Mouse (Mus musculus): ENCODE measurements at regions not wholly inside any gene's neighbourhood (a gene's known extent, or its start where the extent isn't known, plus 50 kb on each side); places are given as distances from the start of the nearest gene placed in this dataset.

- WGBS (ENCODE audit: insufficient replicate concordance) = 84% methylated on average over 12 of the region's 12 CpGs
- Histone ChIP-seq H3K4me1 (ENCODE audit: control insufficient read depth, insufficient read depth, low read length) (no peaks in the 10 kb centered on the region), H3K4me3 (ENCODE audit: low read depth, low read length) (no peak overlapping the region), H3K36me3 (ENCODE audit: control insufficient read depth, insufficient read depth, low read length) (no peaks in the 10 kb centered on the region), H3K9me3 (replicated peaks; ENCODE audit: control insufficient read depth, low read length) (no peaks in the 10 kb centered on the region), H3K4me2 (no peak overlapping the region), H3K27me3 (ENCODE audit: control insufficient read depth, insufficient read depth, low read length) (no peaks in the 10 kb centered on the region), H3K9ac (ENCODE audit: low read depth, low read length) (no peak overlapping the region), H3K27ac (ENCODE audit: low read depth, low read length) (no peak overlapping the region)
- no peak for ATAC-seq (replicated peaks; ENCODE audit: insufficient number of reproducible peaks, low FRiP score, low TSS enrichment)
Observed at GRCm38 (mm10) chr8:34696365-34696764, 584.8 kb upstream of the Gm10131 start.

GRCm38 (mm10) chr8:34692606-34693005, 581.1 kb upstream of the Gm10131 start:
- H3K36me3 ChIP-seq (ENCODE audit: control insufficient read depth, insufficient read depth, low read length) = no peaks in the 10 kb centered on the region
- H3K4me3 ChIP-seq (ENCODE audit: low read depth, low read length) = no peak overlapping the region
- peaks cover 5% of the 10 kb centered on the region; the same call in 1 of the 2 replicates for H3K27me3 ChIP-seq (ENCODE audit: control insufficient read depth, insufficient read depth, low read length)
- H3K9me3 ChIP-seq (replicated peaks; ENCODE audit: control insufficient read depth, low read length) = no peaks in the 10 kb centered on the region
- 51% methylated on average over 13 of the region's 13 CpGs for WGBS (ENCODE audit: insufficient replicate concordance)
- no peak overlapping the region for H3K9ac ChIP-seq (ENCODE audit: low read depth, low read length)
- H3K27ac ChIP-seq (ENCODE audit: low read depth, low read length) = no peak overlapping the region
- H3K4me2 ChIP-seq = no peak overlapping the region
- no peak for ATAC-seq (replicated peaks; ENCODE audit: insufficient number of reproducible peaks, low FRiP score, low TSS enrichment)
- no peaks in the 10 kb centered on the region for H3K4me1 ChIP-seq (ENCODE audit: control insufficient read depth, insufficient read depth, low read length)

GRCm38 (mm10) chr8:34691776-34692175, 580.2 kb upstream of the Gm10131 start:
- no peaks in the 10 kb centered on the region for H3K9me3 ChIP-seq (replicated peaks; ENCODE audit: control insufficient read depth, low read length)
- no peak overlapping the region for H3K9ac ChIP-seq (ENCODE audit: low read depth, low read length)
- peaks cover 5% of the 10 kb centered on the region; the same call in 1 of the 2 replicates for H3K27me3 ChIP-seq (ENCODE audit: control insufficient read depth, insufficient read depth, low read length)
- 79% methylated on average over 6 of the region's 6 CpGs for WGBS (ENCODE audit: insufficient replicate concordance)
- H3K4me1 ChIP-seq (ENCODE audit: control insufficient read depth, insufficient read depth, low read length) = no peaks in the 10 kb centered on the region
- ATAC-seq (replicated peaks; ENCODE audit: insufficient number of reproducible peaks, low FRiP score, low TSS enrichment) = no peak
- H3K4me3 ChIP-seq (ENCODE audit: low read depth, low read length) = no peak overlapping the region
- no peaks in the 10 kb centered on the region for H3K36me3 ChIP-seq (ENCODE audit: control insufficient read depth, insufficient read depth, low read length)
- H3K4me2 ChIP-seq = no peak overlapping the region
- no peak overlapping the region for H3K27ac ChIP-seq (ENCODE audit: low read depth, low read length)

GRCm38 (mm10) chr8:34689825-34690493, 578.4 kb upstream of the Gm10131 start:
- WGBS (ENCODE audit: insufficient replicate concordance) = 11% methylated on average over 9 of the region's 9 CpGs
- H3K4me3 ChIP-seq (ENCODE audit: low read depth, low read length) = peak overlapping the region; percentile 34

GRCm38 (mm10) chr8:34689049-34689824, 577.7 kb upstream of the Gm10131 start:
- Histone ChIP-seq H3K9me3 (replicated peaks; ENCODE audit: control insufficient read depth, low read length) (no peaks in the 10 kb centered on the region), H3K27ac (ENCODE audit: low read depth, low read length) (no peak overlapping the region), H3K4me2 (peak overlapping the region; percentile 64), H3K9ac (ENCODE audit: low read depth, low read length) (no peak overlapping the region), H3K4me3 (ENCODE audit: low read depth, low read length) (peak overlapping the region; percentile 34), H3K36me3 (ENCODE audit: control insufficient read depth, insufficient read depth, low read length) (no peaks in the 10 kb centered on the region), H3K27me3 (ENCODE audit: control insufficient read depth, insufficient read depth, low read length) (peaks cover 5% of the 10 kb centered on the region; the same call in 1 of the 2 replicates), H3K4me1 (ENCODE audit: control insufficient read depth, insufficient read depth, low read length) (no peaks in the 10 kb centered on the region)
- 16% methylated on average over 33 of the region's 33 CpGs for WGBS (ENCODE audit: insufficient replicate concordance)
- ATAC-seq (replicated peaks; ENCODE audit: insufficient number of reproducible peaks, low FRiP score, low TSS enrichment) = no peak

More at GRCm38 (mm10) chr8:34689825-34690493, 578.4 kb upstream of the Gm10131 start:
- Histone ChIP-seq H3K4me1 (ENCODE audit: control insufficient read depth, insufficient read depth, low read length) (no peaks in the 10 kb centered on the region), H3K27ac (ENCODE audit: low read depth, low read length) (no peak overlapping the region), H3K9ac (ENCODE audit: low read depth, low read length) (no peak overlapping the region), H3K36me3 (ENCODE audit: control insufficient read depth, insufficient read depth, low read length) (no peaks in the 10 kb centered on the region), H3K4me2 (peak overlapping the region; percentile 64), H3K9me3 (replicated peaks; ENCODE audit: control insufficient read depth, low read length) (no peaks in the 10 kb centered on the region), H3K27me3 (ENCODE audit: control insufficient read depth, insufficient read depth, low read length) (peaks cover 5% of the 10 kb centered on the region; the same call in 1 of the 2 replicates)
- no peak for ATAC-seq (replicated peaks; ENCODE audit: insufficient number of reproducible peaks, low FRiP score, low TSS enrichment)

GRCm38 (mm10) chr8:34688396-34689048, 577.0 kb upstream of the Gm10131 start:
- Histone ChIP-seq H3K36me3 (ENCODE audit: control insufficient read depth, insufficient read depth, low read length) (no peaks in the 10 kb centered on the region), H3K4me2 (peak overlapping the region; percentile 64; the same call in 1 of the 2 replicates), H3K9me3 (replicated peaks; ENCODE audit: control insufficient read depth, low read length) (no peaks in the 10 kb centered on the region), H3K4me3 (ENCODE audit: low read depth, low read length) (no peak overlapping the region), H3K4me1 (ENCODE audit: control insufficient read depth, insufficient read depth, low read length) (no peaks in the 10 kb centered on the region), H3K27me3 (ENCODE audit: control insufficient read depth, insufficient read depth, low read length) (peaks cover 5% of the 10 kb centered on the region; the same call in 1 of the 2 replicates), H3K9ac (ENCODE audit: low read depth, low read length) (no peak overlapping the region), H3K27ac (ENCODE audit: low read depth, low read length) (no peak overlapping the region)
- 79% methylated on average over 20 of the region's 20 CpGs for WGBS (ENCODE audit: insufficient replicate concordance)
- no peak for ATAC-seq (replicated peaks; ENCODE audit: insufficient number of reproducible peaks, low FRiP score, low TSS enrichment)

- WGBS (ENCODE audit: insufficient replicate concordance) = 76% methylated on average over 10 of the region's 10 CpGs
- ATAC-seq (replicated peaks; ENCODE audit: insufficient number of reproducible peaks, low FRiP score, low TSS enrichment) = no peak
- Histone ChIP-seq H3K9me3 (replicated peaks; ENCODE audit: control insufficient read depth, low read length) (no peaks in the 10 kb centered on the region), H3K27me3 (ENCODE audit: control insufficient read depth, insufficient read depth, low read length) (peaks cover 5% of the 10 kb centered on the region; the same call in 1 of the 2 replicates), H3K36me3 (ENCODE audit: control insufficient read depth, insufficient read depth, low read length) (no peaks in the 10 kb centered on the region), H3K9ac (ENCODE audit: low read depth, low read length) (no peak overlapping the region), H3K4me3 (ENCODE audit: low read depth, low read length) (no peak overlapping the region), H3K4me2 (no peak overlapping the region), H3K27ac (ENCODE audit: low read depth, low read length) (no peak overlapping the region), H3K4me1 (ENCODE audit: control insufficient read depth, insufficient read depth, low read length) (no peaks in the 10 kb centered on the region)
Observed at GRCm38 (mm10) chr8:34686371-34686770, 574.8 kb upstream of the Gm10131 start.

GRCm38 (mm10) chr8:34684683-34685082, 573.1 kb upstream of the Gm10131 start:
- no peak for ATAC-seq (replicated peaks; ENCODE audit: insufficient number of reproducible peaks, low FRiP score, low TSS enrichment)
- H3K36me3 ChIP-seq (ENCODE audit: control insufficient read depth, insufficient read depth, low read length) = no peaks in the 10 kb centered on the region
- H3K27ac ChIP-seq (ENCODE audit: low read depth, low read length) = no peak overlapping the region
- no peak overlapping the region for H3K4me2 ChIP-seq
- peaks cover 5% of the 10 kb centered on the region; the same call in 1 of the 2 replicates for H3K27me3 ChIP-seq (ENCODE audit: control insufficient read depth, insufficient read depth, low read length)
- WGBS (ENCODE audit: insufficient replicate concordance) = 67% methylated on average over 7 of the region's 7 CpGs
- no peak overlapping the region for H3K9ac ChIP-seq (ENCODE audit: low read depth, low read length)
- H3K9me3 ChIP-seq (replicated peaks; ENCODE audit: control insufficient read depth, low read length) = no peaks in the 10 kb centered on the region
- H3K4me1 ChIP-seq (ENCODE audit: control insufficient read depth, insufficient read depth, low read length) = no peaks in the 10 kb centered on the region
- H3K4me3 ChIP-seq (ENCODE audit: low read depth, low read length) = no peak overlapping the region

All from heart, embryonic 11.5 days (tissue).